Mouse (Mus musculus): Measurements from ENCODE around the gene Pirt. TPM values are rescaled to one million over a fixed set of nuclear protein-coding genes. Genes with fewer than 3 reads are reported as not detected.
A peak's percentile ranks its signal among the peaks of the same experiment; 100 is the strongest.

Gene Pirt
- polyA plus RNA-seq, 1 experiment from 2014 or later: 0.54 TPM

- H3K27ac ChIP-seq (ENCODE audit: low read length): no peak overlapping the region
- 11% methylated on average over 21 of the region's 21 CpGs for WGBS
- H3K9ac ChIP-seq (replicated peaks; ENCODE audit: low read length): 0 out of 2 replicates have a peak overlapping the region, but pooled peaks have one; percentile 36
- H3K27me3 ChIP-seq (ENCODE audit: insufficient read depth, low read length): no peaks in the 10 kb centered on the region
- peak overlapping the region; percentile 14; the same call in 1 of the 2 replicates for H3K4me3 ChIP-seq (ENCODE audit: low read length)
- H3K4me1 ChIP-seq (ENCODE audit: insufficient read depth, low read length): no peaks in the 10 kb centered on the region
- no peaks in the 10 kb centered on the region for H3K36me3 ChIP-seq (ENCODE audit: insufficient read depth, low read length)
- no peaks in the 10 kb centered on the region for H3K9me3 ChIP-seq (ENCODE audit: low read length)
- ATAC-seq (ENCODE audit: low FRiP score, low TSS enrichment): peak; percentile 77
- peak overlapping the region; percentile 33 for H3K4me2 ChIP-seq (replicated peaks; ENCODE audit: low read depth, low read length)
Observed at GRCm38 (mm10) chr11:66905617-66906384, 6.0 kb upstream of the Pirt start.

- Histone ChIP-seq H3K27me3 (ENCODE audit: insufficient read depth, low read length) (no peaks in the 10 kb centered on the region), H3K4me2 (replicated peaks; ENCODE audit: low read depth, low read length) (no peak overlapping the region), H3K36me3 (ENCODE audit: insufficient read depth, low read length) (no peaks in the 10 kb centered on the region), H3K9me3 (ENCODE audit: low read length) (no peaks in the 10 kb centered on the region), H3K4me1 (ENCODE audit: insufficient read depth, low read length) (no peaks in the 10 kb centered on the region), H3K4me3 (ENCODE audit: low read length) (no peak overlapping the region), H3K9ac (replicated peaks; ENCODE audit: low read length) (no peak overlapping the region), H3K27ac (ENCODE audit: low read length) (no peak overlapping the region)
- WGBS: 55% methylated on average over 17 of the region's 17 CpGs
- peak; percentile 42; the same call in 1 of the 2 replicates for ATAC-seq (ENCODE audit: low FRiP score, low TSS enrichment)
Observed at GRCm38 (mm10) chr11:66912531-66913458, 1.0 kb downstream of the Pirt start.

- no peak overlapping the region for H3K9ac ChIP-seq (replicated peaks; ENCODE audit: low read length)
- H3K4me1 ChIP-seq (ENCODE audit: insufficient read depth, low read length): no peaks in the 10 kb centered on the region
- 36% methylated on average over 3 of the region's 3 CpGs for WGBS
- H3K27ac ChIP-seq (ENCODE audit: low read length): no peak overlapping the region
- H3K36me3 ChIP-seq (ENCODE audit: insufficient read depth, low read length): no peaks in the 10 kb centered on the region
- no peaks in the 10 kb centered on the region for H3K9me3 ChIP-seq (ENCODE audit: low read length)
- H3K27me3 ChIP-seq (ENCODE audit: insufficient read depth, low read length): no peaks in the 10 kb centered on the region
- peak; percentile 51; the same call in 1 of the 2 replicates for ATAC-seq (ENCODE audit: low FRiP score, low TSS enrichment)
- no peak overlapping the region for H3K4me2 ChIP-seq (replicated peaks; ENCODE audit: low read depth, low read length)
- no peak overlapping the region for H3K4me3 ChIP-seq (ENCODE audit: low read length)
Observed at GRCm38 (mm10) chr11:66914249-66914648, 2.5 kb downstream of the Pirt start.

- ATAC-seq (ENCODE audit: low FRiP score, low TSS enrichment): no peak
- Histone ChIP-seq H3K9ac (replicated peaks; ENCODE audit: low read length) (no peak overlapping the region), H3K4me3 (ENCODE audit: low read length) (no peak overlapping the region), H3K9me3 (ENCODE audit: low read length) (no peaks in the 10 kb centered on the region), H3K27ac (ENCODE audit: low read length) (no peak overlapping the region), H3K27me3 (ENCODE audit: insufficient read depth, low read length) (no peaks in the 10 kb centered on the region), H3K36me3 (ENCODE audit: insufficient read depth, low read length) (no peaks in the 10 kb centered on the region), H3K4me1 (ENCODE audit: insufficient read depth, low read length) (no peaks in the 10 kb centered on the region), H3K4me2 (replicated peaks; ENCODE audit: low read depth, low read length) (no peak overlapping the region)
- 41% methylated on average over 2 of the region's 2 CpGs for WGBS
Observed at GRCm38 (mm10) chr11:66920012-66920411, 8.2 kb downstream of the Pirt start.

GRCm38 (mm10) chr11:66924095-66924823 is 12.5 kb downstream of the Pirt start:
- Histone ChIP-seq H3K4me3 (ENCODE audit: low read length) (no peak overlapping the region), H3K36me3 (ENCODE audit: insufficient read depth, low read length) (no peaks in the 10 kb centered on the region), H3K27me3 (ENCODE audit: insufficient read depth, low read length) (no peaks in the 10 kb centered on the region), H3K4me2 (replicated peaks; ENCODE audit: low read depth, low read length) (no peak overlapping the region), H3K27ac (ENCODE audit: low read length) (no peak overlapping the region), H3K4me1 (ENCODE audit: insufficient read depth, low read length) (no peaks in the 10 kb centered on the region), H3K9ac (replicated peaks; ENCODE audit: low read length) (no peak overlapping the region), H3K9me3 (ENCODE audit: low read length) (no peaks in the 10 kb centered on the region)
- 82% methylated on average over 11 of the region's 11 CpGs for WGBS
- ATAC-seq (ENCODE audit: low FRiP score, low TSS enrichment): no peak

- no peak overlapping the region for H3K9ac ChIP-seq (replicated peaks; ENCODE audit: low read length)
- H3K4me2 ChIP-seq (replicated peaks; ENCODE audit: low read depth, low read length): no peak overlapping the region
- WGBS: 72% methylated on average over 3 of the region's 3 CpGs
- no peaks in the 10 kb centered on the region for H3K27me3 ChIP-seq (ENCODE audit: insufficient read depth, low read length)
- H3K27ac ChIP-seq (ENCODE audit: low read length): no peak overlapping the region
- H3K4me1 ChIP-seq (ENCODE audit: insufficient read depth, low read length): no peaks in the 10 kb centered on the region
- no peak overlapping the region for H3K4me3 ChIP-seq (ENCODE audit: low read length)
- no peak for ATAC-seq (ENCODE audit: low FRiP score, low TSS enrichment)
- no peaks in the 10 kb centered on the region for H3K9me3 ChIP-seq (ENCODE audit: low read length)
- H3K36me3 ChIP-seq (ENCODE audit: insufficient read depth, low read length): no peaks in the 10 kb centered on the region
Observed at GRCm38 (mm10) chr11:66928311-66928710, 16.5 kb downstream of the Pirt start.

GRCm38 (mm10) chr11:66932827-66933599 is 21.2 kb downstream of the Pirt start:
- H3K4me2 ChIP-seq (replicated peaks; ENCODE audit: low read depth, low read length): no peak overlapping the region
- no peak overlapping the region for H3K9ac ChIP-seq (replicated peaks; ENCODE audit: low read length)
- no peaks in the 10 kb centered on the region for H3K4me1 ChIP-seq (ENCODE audit: insufficient read depth, low read length)
- no peak for ATAC-seq (ENCODE audit: low FRiP score, low TSS enrichment)
- no peaks in the 10 kb centered on the region for H3K27me3 ChIP-seq (ENCODE audit: insufficient read depth, low read length)
- no peaks in the 10 kb centered on the region for H3K36me3 ChIP-seq (ENCODE audit: insufficient read depth, low read length)
- H3K4me3 ChIP-seq (ENCODE audit: low read length): no peak overlapping the region
- H3K27ac ChIP-seq (ENCODE audit: low read length): no peak overlapping the region
- no peaks in the 10 kb centered on the region for H3K9me3 ChIP-seq (ENCODE audit: low read length)
- 80% methylated on average over 9 of the region's 9 CpGs for WGBS

GRCm38 (mm10) chr11:66934428-66935173 is 22.8 kb downstream of the Pirt start:
- H3K4me1 ChIP-seq (ENCODE audit: insufficient read depth, low read length): no peaks in the 10 kb centered on the region
- no peaks in the 10 kb centered on the region for H3K36me3 ChIP-seq (ENCODE audit: insufficient read depth, low read length)
- ATAC-seq (ENCODE audit: low FRiP score, low TSS enrichment): no peak
- H3K27me3 ChIP-seq (ENCODE audit: insufficient read depth, low read length): no peaks in the 10 kb centered on the region
- WGBS: 60% methylated on average over 7 of the region's 7 CpGs
- no peak overlapping the region for H3K4me2 ChIP-seq (replicated peaks; ENCODE audit: low read depth, low read length)
- no peak overlapping the region for H3K9ac ChIP-seq (replicated peaks; ENCODE audit: low read length)
- H3K27ac ChIP-seq (ENCODE audit: low read length): no peak overlapping the region
- no peak overlapping the region for H3K4me3 ChIP-seq (ENCODE audit: low read length)
- no peaks in the 10 kb centered on the region for H3K9me3 ChIP-seq (ENCODE audit: low read length)

Data from kidney, embryonic 16.5 days (tissue).